Mouse (Mus musculus): ENCODE measurements around the gene P4hb.
A peak's percentile ranks its signal among the peaks of the same experiment; 100 is the strongest.
"Not testable (repeated sequence)": the region's sequence is repeated elsewhere in the genome, so short reads cannot be mapped to it uniquely, and the experiment has no call there.

P4hb gene

DNA sequence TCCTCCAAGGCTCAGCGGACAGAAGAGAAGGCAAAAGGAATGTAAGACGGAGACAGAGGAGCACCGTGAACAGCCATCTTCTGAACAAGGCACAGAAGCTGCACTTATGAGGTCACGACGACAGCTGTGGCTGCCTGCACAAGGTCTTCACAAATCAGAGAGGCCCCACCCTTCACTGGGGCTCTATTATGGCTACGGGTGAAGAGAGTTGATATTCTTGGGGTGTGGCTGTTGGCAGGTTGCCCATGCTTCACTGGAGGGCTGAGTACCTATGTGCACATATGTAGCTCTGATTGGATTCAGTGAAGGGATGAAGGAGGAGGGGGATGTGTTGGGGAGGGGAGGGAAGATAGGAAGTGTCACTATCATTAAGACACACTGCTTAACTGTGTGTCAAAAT is 54.5 kb downstream of the P4hb start:
- H3K27me3 ChIP-seq (ENCODE audit: insufficient read depth, low read length), result 0 out of 2 replicates have a peak, but pooled peaks cover 5% of the 10 kb centered on the region
- no peak for TF ChIP-seq POU5F1 (IDR thresholded peaks at IDR 0.05; ENCODE audit: borderline replicate concordance, low read length)
- no peak for TF ChIP-seq CTCF (conservative IDR thresholded peaks at IDR 0.05; ENCODE audit: low read length)
- no peak for TF ChIP-seq NANOG (IDR thresholded peaks at IDR 0.05; ENCODE audit: borderline replicate concordance, low read length)
- H3K9me3 ChIP-seq (ENCODE audit: low read length), result no peaks in the 10 kb centered on the region
- no peaks in the 10 kb centered on the region for H3K36me3 ChIP-seq (ENCODE audit: insufficient read depth, low read length)
- peaks cover 24% of the 10 kb centered on the region for H3K4me1 ChIP-seq (replicated peaks; ENCODE audit: low read depth, low read length)
- H3K4me3 ChIP-seq (replicated peaks; ENCODE audit: low read length), result no peak overlapping the region

DNA sequence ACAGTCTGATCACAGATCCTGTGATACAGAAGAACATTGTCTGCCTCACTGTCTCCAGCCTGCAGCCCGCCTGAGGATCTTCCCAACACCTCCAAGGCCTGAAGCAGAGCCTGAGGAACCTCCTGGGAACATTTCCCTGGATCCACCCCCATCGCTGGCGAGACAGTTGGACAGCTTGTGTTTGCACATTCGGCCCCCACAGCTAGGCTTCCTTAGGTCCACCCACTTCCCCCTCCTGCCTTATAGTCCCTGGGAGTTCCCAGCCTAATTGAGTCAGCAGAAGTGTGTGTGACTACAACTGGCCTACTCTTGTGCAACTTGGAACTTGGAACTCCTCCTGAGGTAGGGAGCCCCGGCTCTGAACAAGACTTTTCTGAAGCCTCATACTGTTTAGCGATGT is 55.0 kb downstream of the P4hb start:
- Histone ChIP-seq H3K4me3 (replicated peaks; ENCODE audit: low read length) (no peak overlapping the region), H3K4me1 (replicated peaks; ENCODE audit: low read depth, low read length) (peaks cover 27% of the 10 kb centered on the region)

DNA sequence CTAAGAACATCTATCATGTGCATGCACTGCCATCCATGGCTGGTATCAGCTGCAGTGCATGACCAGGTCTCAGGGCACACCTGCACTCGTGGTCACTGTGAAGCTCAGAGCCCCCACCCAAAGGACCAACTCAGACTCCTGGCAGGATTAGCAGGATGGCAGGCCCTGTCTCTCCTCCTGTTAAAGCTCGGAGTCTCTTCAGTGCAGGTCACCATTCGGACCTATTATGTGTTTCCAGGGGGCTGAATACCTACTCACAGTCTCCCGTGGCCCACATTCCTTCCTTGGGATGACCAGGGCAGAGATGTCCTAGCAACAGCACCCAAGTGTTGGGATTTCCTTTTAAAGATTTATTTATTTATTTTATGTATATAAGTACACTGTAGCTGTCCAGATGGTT is 55.9 kb downstream of the P4hb start:
- H3K27me3 ChIP-seq (ENCODE audit: insufficient read depth, low read length), result 0 out of 2 replicates have a peak, but pooled peaks cover 5% of the 10 kb centered on the region
- no peaks in the 10 kb centered on the region for H3K9me3 ChIP-seq (ENCODE audit: low read length)
- no peak overlapping the region for H3K4me3 ChIP-seq (replicated peaks; ENCODE audit: low read length)
- no peaks in the 10 kb centered on the region for H3K36me3 ChIP-seq (ENCODE audit: insufficient read depth, low read length)
- peaks cover 31% of the 10 kb centered on the region for H3K4me1 ChIP-seq (replicated peaks; ENCODE audit: low read depth, low read length)
- TF ChIP-seq POU5F1 (IDR thresholded peaks at IDR 0.05; ENCODE audit: borderline replicate concordance, low read length) (no peak), CTCF (conservative IDR thresholded peaks at IDR 0.05; ENCODE audit: low read length) (no peak), NANOG (IDR thresholded peaks at IDR 0.05; ENCODE audit: borderline replicate concordance, low read length) (no peak)

More for the DNA sequence above, 55.0 kb downstream of the P4hb start:
- H3K9me3 ChIP-seq (ENCODE audit: low read length), result no peaks in the 10 kb centered on the region
- H3K27me3 ChIP-seq (ENCODE audit: insufficient read depth, low read length), result 0 out of 2 replicates have a peak, but pooled peaks cover 5% of the 10 kb centered on the region
- TF ChIP-seq NANOG (IDR thresholded peaks at IDR 0.05; ENCODE audit: borderline replicate concordance, low read length), result no peak
- TF ChIP-seq POU5F1 (IDR thresholded peaks at IDR 0.05; ENCODE audit: borderline replicate concordance, low read length), result no peak
- TF ChIP-seq CTCF (conservative IDR thresholded peaks at IDR 0.05; ENCODE audit: low read length), result no peak
- H3K36me3 ChIP-seq (ENCODE audit: insufficient read depth, low read length), result no peaks in the 10 kb centered on the region

DNA sequence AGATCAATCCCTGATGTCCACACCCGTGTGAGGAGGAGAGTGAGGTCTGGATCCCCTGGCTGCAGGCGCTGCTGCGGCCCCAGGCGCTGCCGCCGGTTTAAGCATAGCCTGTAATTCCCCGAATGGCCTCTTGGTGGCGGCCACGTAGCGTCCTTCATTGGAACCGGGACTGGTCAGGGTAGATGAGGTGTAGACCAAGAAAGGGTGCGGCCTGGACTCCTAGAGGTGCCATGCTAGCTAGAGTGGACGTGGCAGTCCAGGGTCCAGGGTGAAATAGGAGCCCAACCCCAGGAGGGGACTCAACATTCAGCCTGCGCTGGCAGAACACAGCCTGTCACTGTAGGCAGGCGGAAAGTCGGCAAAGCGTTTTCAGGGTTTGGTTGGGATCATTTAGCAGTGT is 57.4 kb downstream of the P4hb start:
- TF ChIP-seq CTCF (conservative IDR thresholded peaks at IDR 0.05; ENCODE audit: low read length) (peak; percentile 84), POU5F1 (IDR thresholded peaks at IDR 0.05; ENCODE audit: borderline replicate concordance, low read length) (no peak)
- no peaks in the 10 kb centered on the region for H3K9me3 ChIP-seq (ENCODE audit: low read length)
- no peaks in the 10 kb centered on the region for H3K36me3 ChIP-seq (ENCODE audit: insufficient read depth, low read length)
- peaks cover 11% of the 10 kb centered on the region; the same call in 1 of the 2 replicates for H3K27me3 ChIP-seq (ENCODE audit: insufficient read depth, low read length)
- H3K4me1 ChIP-seq (replicated peaks; ENCODE audit: low read depth, low read length), result peaks cover 37% of the 10 kb centered on the region
- H3K4me3 ChIP-seq (replicated peaks; ENCODE audit: low read length), result peak overlapping the region; percentile 41

DNA sequence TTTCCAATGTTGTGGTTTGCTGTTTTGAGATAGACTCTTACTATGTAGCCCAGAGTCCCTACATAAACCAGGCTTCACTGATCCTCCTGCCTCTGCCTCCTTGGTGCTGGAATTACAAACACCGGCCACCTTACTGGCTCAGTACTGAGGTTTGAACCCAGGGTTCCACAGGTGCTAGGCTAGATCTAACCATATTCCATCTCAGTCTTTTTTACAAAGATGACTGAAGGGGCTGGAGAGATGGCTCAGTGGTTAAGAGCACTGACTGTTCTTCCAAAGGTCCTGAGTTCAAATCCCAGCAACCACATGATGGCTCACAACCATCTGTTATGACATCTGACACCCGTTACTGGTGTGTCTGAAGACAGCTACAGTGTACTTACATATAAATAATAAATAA is 58.8 kb downstream of the P4hb start:
- not testable (repeated sequence) for H3K9me3 ChIP-seq (ENCODE audit: low read length); H3K4me3 ChIP-seq (replicated peaks; ENCODE audit: low read length); H3K36me3 ChIP-seq (ENCODE audit: insufficient read depth, low read length)
- Histone ChIP-seq H3K4me1 (replicated peaks; ENCODE audit: low read depth, low read length) (peaks cover 48% of the 10 kb centered on the region), H3K27me3 (ENCODE audit: insufficient read depth, low read length) (peaks cover 20% of the 10 kb centered on the region)

GRCm38 (mm10) chr11:120512790-120513453 is 60.1 kb downstream of the P4hb start:
- H3K4me1 ChIP-seq (replicated peaks; ENCODE audit: low read depth, low read length), result peaks cover 40% of the 10 kb centered on the region
- no peak overlapping the region for H3K4me3 ChIP-seq (replicated peaks; ENCODE audit: low read length)
- H3K36me3 ChIP-seq (ENCODE audit: insufficient read depth, low read length), result no peaks in the 10 kb centered on the region
- peaks cover 26% of the 10 kb centered on the region for H3K27me3 ChIP-seq (ENCODE audit: insufficient read depth, low read length)
- TF ChIP-seq CTCF (conservative IDR thresholded peaks at IDR 0.05; ENCODE audit: low read length) (no peak), POU5F1 (IDR thresholded peaks at IDR 0.05; ENCODE audit: borderline replicate concordance, low read length) (no peak), NANOG (IDR thresholded peaks at IDR 0.05; ENCODE audit: borderline replicate concordance, low read length) (no peak)
- no peaks in the 10 kb centered on the region for H3K9me3 ChIP-seq (ENCODE audit: low read length)

- Histone ChIP-seq H3K36me3 (ENCODE audit: insufficient read depth, low read length) (no peaks in the 10 kb centered on the region), H3K4me1 (replicated peaks; ENCODE audit: low read depth, low read length) (peaks cover 30% of the 10 kb centered on the region), H3K9me3 (ENCODE audit: low read length) (no peaks in the 10 kb centered on the region), H3K4me3 (replicated peaks; ENCODE audit: low read length) (no peak overlapping the region), H3K27me3 (ENCODE audit: insufficient read depth, low read length) (peaks cover 21% of the 10 kb centered on the region)
- no peak for TF ChIP-seq CTCF (conservative IDR thresholded peaks at IDR 0.05; ENCODE audit: low read length)
- no peak for TF ChIP-seq NANOG (IDR thresholded peaks at IDR 0.05; ENCODE audit: borderline replicate concordance, low read length)
- TF ChIP-seq POU5F1 (IDR thresholded peaks at IDR 0.05; ENCODE audit: borderline replicate concordance, low read length), result no peak
These were observed 62.5 kb downstream of the P4hb start for GRCm38 (mm10) chr11:120510375-120511030.

Data from E14TG2a.4 (cell line).